Comparison of ENCODE assay signal across 8 mouse cellular contexts in genomic region chr15:81831136-81831825, GRCm38 (mm10). TPM values are rescaled to one million over a fixed set of nuclear protein-coding genes. Genes with fewer than 3 reads are reported as not detected.
DNase-seq lines count a peak whose midpoint lies in the region; ATAC-seq and TF ChIP-seq lines count a peak whose summit lies in the region.

No protein-coding gene starts in this region.

- ATAC-seq in forebrain, embryonic 15.5 days (replicated peaks), result peak; percentile 89
- peak; percentile 89 for ATAC-seq in liver, postnatal 0 days
- ATAC-seq in neural tube, embryonic 14.5 days (ENCODE audit: low read depth), result peak; percentile 89

- H3K4me1 ChIP-seq in ES-E14 (ENCODE audit: control insufficient read depth in 2 of 2, insufficient read depth in 2 of 2, low read length in 2 of 2, poor library complexity in 1 of 2), result peaks cover 0 to 2% of the 10 kb centered on the region in 2 experiments; a peak in 1 of 4 replicates
- H3K4me1 ChIP-seq in forebrain, embryonic 15.5 days, result peaks cover 10% of the 10 kb centered on the region
- H3K4me1 ChIP-seq in liver, postnatal 0 days (ENCODE audit: insufficient read depth), result peaks cover 19% of the 10 kb centered on the region
- H3K4me1 ChIP-seq in neural tube, embryonic 14.5 days (ENCODE audit: control insufficient read depth, insufficient read depth, low read length), result no peaks in the 10 kb centered on the region
- H3K4me1 ChIP-seq in testis, adult 2 months (ENCODE audit: control insufficient read depth, insufficient read depth, low read length), result peaks cover 6% of the 10 kb centered on the region

- H3K27ac ChIP-seq in ES-E14 (ENCODE audit: insufficient read depth, low read depth, low read length, poor library complexity, severe bottlenecking), result no peak overlapping the region
- H3K27ac ChIP-seq in forebrain, embryonic 15.5 days (replicated peaks), result peak overlapping the region; percentile 39; the same call in 1 of the 2 replicates
- H3K27ac ChIP-seq in liver, postnatal 0 days (ENCODE audit: low read depth), result peak overlapping the region; percentile 4
- H3K27ac ChIP-seq in neural tube, embryonic 14.5 days (ENCODE audit: low read depth, low read length), result no peak overlapping the region
- no peak overlapping the region; the same call in 1 of the 2 replicates for H3K27ac ChIP-seq in testis, adult 2 months (ENCODE audit: control insufficient read depth, insufficient read depth, low read depth, low read length)

- TF ChIP-seq EP300 in liver, postnatal 0 days (IDR thresholded peaks at IDR 0.05; ENCODE audit: low read depth), result 0 out of 2 replicates have a peak, but pooled peaks have one; percentile 29

- no peaks in the 10 kb centered on the region for H3K9me3 ChIP-seq in ES-E14 (ENCODE audit: control insufficient read depth, insufficient read depth, low read depth, low read length)
- H3K9me3 ChIP-seq in forebrain, embryonic 15.5 days, result no peaks in the 10 kb centered on the region
- H3K9me3 ChIP-seq in liver, postnatal 0 days (ENCODE audit: low read length), result no peaks in the 10 kb centered on the region
- H3K9me3 ChIP-seq in neural tube, embryonic 14.5 days (ENCODE audit: control insufficient read depth, low read length), result no peaks in the 10 kb centered on the region

- in situ Hi-C loops in ES-E14 (cut with MboI; ENCODE audit: low sequenced_read_pairs in 2 of 2, unreplicated experiment in 2 of 2), result no loop called here

- DNase-seq in ES-E14 (ENCODE audit: low read depth, low spot score), result peak; percentile 98
- peak; percentile 90 for DNase-seq in cerebellum, adult 11 months
- peak; percentile 81 for DNase-seq in heart, postnatal 25 days (ENCODE audit: low spot score)
- peak; percentile 93 for DNase-seq in layer of hippocampus, adult 11-12 months (ENCODE audit: low spot score)
- peak; percentile 94 for DNase-seq in liver, postnatal 0 days

- intact Hi-C loops in heart, postnatal 25 days (cut with DNase I), result loop anchor here (2.0 kb wide), 2 partner anchors 74 to 88 kb away; no protein-coding TSS in a partner anchor

- no peak overlapping the region for H3K4me2 ChIP-seq in forebrain, embryonic 15.5 days (replicated peaks)
- peak overlapping the region; percentile 41 for H3K4me2 ChIP-seq in liver, postnatal 0 days (ENCODE audit: low read depth, low read length)
- no peak overlapping the region for H3K4me2 ChIP-seq in neural tube, embryonic 14.5 days (ENCODE audit: low read depth, low read length)

- peak; percentile 100 for TF ChIP-seq CTCF in liver, postnatal 0 days (IDR thresholded peaks at IDR 0.05; ENCODE audit: low read depth)
- peak; percentile 80; the same call in 1 of the 2 replicates for TF ChIP-seq CTCF in testis, adult 2 months (IDR thresholded peaks at IDR 0.05; ENCODE audit: control insufficient read depth, insufficient read depth, insufficient replicate concordance, low read depth, low read length)

- peak overlapping the region; percentile 35 to 64 for H3K4me3 ChIP-seq in ES-E14 (ENCODE audit: insufficient read depth in 1 of 2, low read depth in 1 of 2, low read length in 2 of 2, poor library complexity in 1 of 2, severe bottlenecking in 1 of 2)
- H3K4me3 ChIP-seq in forebrain, embryonic 15.5 days, result no peak overlapping the region
- H3K4me3 ChIP-seq in liver, postnatal 0 days (ENCODE audit: low read depth, low read length), result no peak overlapping the region
- H3K4me3 ChIP-seq in neural tube, embryonic 14.5 days (ENCODE audit: low read depth, low read length), result no peak overlapping the region
- no peak overlapping the region for H3K4me3 ChIP-seq in testis, adult 2 months (ENCODE audit: control insufficient read depth, low read depth, low read length)

- 16% methylated on average over 24 of the region's 24 CpGs for WGBS in forebrain, embryonic 15.5 days
- WGBS in liver, postnatal 0 days (ENCODE audit: insufficient replicate concordance), result 14% methylated on average over 24 of the region's 24 CpGs
- 12% methylated on average over 24 of the region's 24 CpGs for WGBS in neural tube, embryonic 14.5 days

- no peak for TF ChIP-seq POLR2A in testis, adult 2 months (IDR thresholded peaks at IDR 0.05; ENCODE audit: control insufficient read depth, low read depth, low read length)

- H3K36me3 ChIP-seq in ES-E14 (ENCODE audit: control insufficient read depth, insufficient read depth, low read length, poor library complexity, severe bottlenecking), result peaks cover 3% of the 10 kb centered on the region; the same call in 1 of the 2 replicates
- peaks cover 6% of the 10 kb centered on the region; the same call in 1 of the 2 replicates for H3K36me3 ChIP-seq in forebrain, embryonic 15.5 days
- H3K36me3 ChIP-seq in liver, postnatal 0 days (replicated peaks; ENCODE audit: insufficient read depth, low read length), result no peaks in the 10 kb centered on the region
- H3K36me3 ChIP-seq in neural tube, embryonic 14.5 days (ENCODE audit: control insufficient read depth, insufficient read depth, low read length), result no peaks in the 10 kb centered on the region; the same call in 1 of the 2 replicates
- H3K36me3 ChIP-seq in testis, adult 2 months (ENCODE audit: control insufficient read depth, insufficient read depth, low read length), result no peaks in the 10 kb centered on the region

- peak overlapping the region; percentile 36; the same call in 1 of the 2 replicates for H3K9ac ChIP-seq in ES-E14 (ENCODE audit: insufficient read depth, low read depth, low read length, poor library complexity, severe bottlenecking)
- no peak overlapping the region for H3K9ac ChIP-seq in forebrain, embryonic 15.5 days (replicated peaks)
- H3K9ac ChIP-seq in liver, postnatal 0 days (replicated peaks), result peak overlapping the region; percentile 32
- no peak overlapping the region for H3K9ac ChIP-seq in neural tube, embryonic 14.5 days (replicated peaks; ENCODE audit: low read depth, low read length)

- no peaks in the 10 kb centered on the region for H3K27me3 ChIP-seq in forebrain, embryonic 15.5 days
- H3K27me3 ChIP-seq in liver, postnatal 0 days (ENCODE audit: insufficient read depth, low read length), result no peaks in the 10 kb centered on the region
- H3K27me3 ChIP-seq in neural tube, embryonic 14.5 days (ENCODE audit: control insufficient read depth, insufficient read depth, low read length), result no peaks in the 10 kb centered on the region
- no peaks in the 10 kb centered on the region for H3K27me3 ChIP-seq in testis, adult 2 months (ENCODE audit: control insufficient read depth, insufficient read depth, low read length)

TF ChIP-seq in ES-E14, 5 proteins besides CTCF, POLR2A, EP300 and RAD21:
- TF ChIP-seq ZC3H11A (IDR thresholded peaks at IDR 0.05; ENCODE audit: borderline replicate concordance, low read depth, low read length) (peak; percentile 71), MAFK (IDR thresholded peaks at IDR 0.05; ENCODE audit: insufficient read depth, low read depth, low read length) (no peak), HCFC1 (IDR thresholded peaks at IDR 0.05; ENCODE audit: borderline replicate concordance, insufficient read depth, low read length) (peak; percentile 69; the same call in 1 of the 2 replicates), CHD2 (IDR thresholded peaks at IDR 0.05; ENCODE audit: low read depth, low read length) (no peak)
TF ChIP-seq in ES-E14: peak in this region for 2.

RNA-seq across cellular contexts. Expression of gene Tob2, which starts 27.3 kb away (rescaled TPM):
- 16.7 and 20.9 TPM in 2 replicates for total RNA-seq in ES-E14 (2012; rRNA removed)
- 20.2 and 21.1 TPM in 2 replicates for polyA plus RNA-seq in forebrain, embryonic 15.5 days (2015; fragmentation: Nextera tagmentation; extraction: Ambion mirVana)
- 10 to 100 TPM; 66.9 to 95.5 TPM for total RNA-seq in heart, postnatal 25 days (2021)
- 10.9 and 12.3 TPM in 2 replicates for polyA plus RNA-seq in liver, postnatal 0 days (2015; fragmentation: Nextera tagmentation; extraction: Ambion mirVana)
- polyA plus RNA-seq in neural tube, embryonic 14.5 days (2014; fragmentation: Nextera tagmentation; extraction: Ambion mirVana), result 12.4 and 13.4 TPM in 2 replicates
- 7.3 and 8.0 TPM in 2 replicates for polyA plus RNA-seq in testis, adult 2 months (2012; rRNA removed)

RNA-seq across cellular contexts. Expression of gene Tef, which starts 29.1 kb away (rescaled TPM):
- 20.9 and 25.2 TPM in 2 replicates for total RNA-seq in ES-E14 (2012; rRNA removed)
- 31.9 and 32.6 TPM in 2 replicates for polyA plus RNA-seq in forebrain, embryonic 15.5 days (2015; fragmentation: Nextera tagmentation; extraction: Ambion mirVana)
- total RNA-seq in heart, postnatal 25 days (2021), result 100 to 1,000 TPM in 1 of 2 experiments, 10 to 100 TPM in 1; 64.1 to 135 TPM
- 14.0 and 16.3 TPM in 2 replicates for polyA plus RNA-seq in liver, postnatal 0 days (2015; fragmentation: Nextera tagmentation; extraction: Ambion mirVana)
- 17.9 and 19.3 TPM in 2 replicates for polyA plus RNA-seq in neural tube, embryonic 14.5 days (2014; fragmentation: Nextera tagmentation; extraction: Ambion mirVana)
- polyA plus RNA-seq in testis, adult 2 months (2012; rRNA removed), result 36.1 and 38.9 TPM in 2 replicates

RNA-seq across cellular contexts. Expression of gene Phf5a, which starts 40.4 kb away (rescaled TPM):
- total RNA-seq in ES-E14 (2012; rRNA removed), result 112 and 157 TPM in 2 replicates
- 124 and 128 TPM in 2 replicates for polyA plus RNA-seq in forebrain, embryonic 15.5 days (2015; fragmentation: Nextera tagmentation; extraction: Ambion mirVana)
- 10 to 100 TPM; 29.7 to 38.0 TPM for total RNA-seq in heart, postnatal 25 days (2021)
- polyA plus RNA-seq in liver, postnatal 0 days (2015; fragmentation: Nextera tagmentation; extraction: Ambion mirVana), result 61.5 and 63.0 TPM in 2 replicates
- polyA plus RNA-seq in neural tube, embryonic 14.5 days (2014; fragmentation: Nextera tagmentation; extraction: Ambion mirVana), result 129 and 138 TPM in 2 replicates
- 22.2 and 23.5 TPM in 2 replicates for polyA plus RNA-seq in testis, adult 2 months (2012; rRNA removed)

RNA-seq across cellular contexts. Expression of gene Aco2, which starts 40.8 kb away (rescaled TPM):
- total RNA-seq in ES-E14 (2012; rRNA removed), result 444 and 478 TPM in 2 replicates
- polyA plus RNA-seq in forebrain, embryonic 15.5 days (2015; fragmentation: Nextera tagmentation; extraction: Ambion mirVana), result 243 and 244 TPM in 2 replicates
- 1,000 to 10,000 TPM; 2,060 to 2,092 TPM for total RNA-seq in heart, postnatal 25 days (2021)
- 86.7 and 87.0 TPM in 2 replicates for polyA plus RNA-seq in liver, postnatal 0 days (2015; fragmentation: Nextera tagmentation; extraction: Ambion mirVana)
- 278 and 281 TPM in 2 replicates for polyA plus RNA-seq in neural tube, embryonic 14.5 days (2014; fragmentation: Nextera tagmentation; extraction: Ambion mirVana)
- 112 and 118 TPM in 2 replicates for polyA plus RNA-seq in testis, adult 2 months (2012; rRNA removed)

Comparison
In these comparisons a context has a peak if more than half of its experiments do, and no peak if none do; other contexts are left out.
1. H3K27ac ChIP-seq: peak in forebrain, embryonic 15.5 days (single experiment) and liver, postnatal 0 days (single experiment); none in ES-E14 (single experiment), neural tube, embryonic 14.5 days (single experiment) and testis, adult 2 months (single experiment).
2. H3K4me3 ChIP-seq: peak in ES-E14 (2 of 2); none in forebrain, embryonic 15.5 days (single experiment), liver, postnatal 0 days (single experiment), neural tube, embryonic 14.5 days (single experiment) and testis, adult 2 months (single experiment).
3. H3K9ac ChIP-seq: peak in ES-E14 (single experiment) and liver, postnatal 0 days (single experiment); none in forebrain, embryonic 15.5 days (single experiment) and neural tube, embryonic 14.5 days (single experiment).
4. Peak in every context shown above with its lines, with median percentiles within 50 percentile points of each other: DNase-seq and ATAC-seq.